Mouse (Mus musculus) embryo, embryonic 10.5 days (tissue): ENCODE results near the gene Gse1.

ENCODE experiments used
- DNase-seq: peaks from one replicate; pipeline ENCODE4 v3.0.0-alpha.2; 2015; ENCODE audit warnings: low spot score

The Gse1 gene

GRCm38 (mm10) chr8:120575801-120576200 lies 347.5 kb downstream of the Gse1 start:
- DNase-seq = peak; percentile 69

- DNase-seq = no peak
Observed at GRCm38 (mm10) chr8:120577821-120578220, 349.6 kb downstream of the Gse1 start.

DNA sequence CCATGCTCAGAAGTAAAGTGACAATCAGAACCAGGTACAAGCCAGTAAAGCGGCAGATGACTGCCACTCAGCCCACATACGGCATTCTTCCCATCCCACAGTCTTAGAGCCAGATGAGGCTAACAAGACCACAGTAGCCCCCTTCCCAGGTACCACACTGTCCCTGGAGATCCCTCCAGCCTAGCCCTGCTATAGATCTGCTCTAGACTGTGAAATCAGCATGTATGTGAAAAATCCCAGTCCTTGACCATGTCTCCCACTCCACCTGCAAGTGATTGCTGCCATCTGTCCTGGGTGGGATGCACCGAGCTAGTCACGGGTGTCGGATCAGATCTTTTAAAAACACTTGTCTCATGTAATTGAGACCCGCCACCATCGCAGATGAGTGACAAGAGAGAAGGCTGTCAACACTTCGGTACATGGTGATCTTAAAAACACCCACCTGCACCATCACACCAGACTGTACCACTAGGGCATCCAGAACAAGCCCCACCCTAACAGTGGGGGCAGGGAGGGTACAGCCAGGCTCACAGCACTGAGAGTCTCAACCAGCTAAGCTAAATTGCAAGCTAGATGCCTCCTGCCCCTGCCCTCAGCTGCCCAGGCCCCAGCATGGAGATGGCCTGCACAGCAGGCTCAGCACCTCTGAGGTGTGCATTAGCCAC lies 352.2 kb downstream of the Gse1 start:
- DNase-seq = no peak

- DNase-seq = no peak
Observed at GRCm38 (mm10) chr8:120581329-120581728, 353.1 kb downstream of the Gse1 start.

DNA sequence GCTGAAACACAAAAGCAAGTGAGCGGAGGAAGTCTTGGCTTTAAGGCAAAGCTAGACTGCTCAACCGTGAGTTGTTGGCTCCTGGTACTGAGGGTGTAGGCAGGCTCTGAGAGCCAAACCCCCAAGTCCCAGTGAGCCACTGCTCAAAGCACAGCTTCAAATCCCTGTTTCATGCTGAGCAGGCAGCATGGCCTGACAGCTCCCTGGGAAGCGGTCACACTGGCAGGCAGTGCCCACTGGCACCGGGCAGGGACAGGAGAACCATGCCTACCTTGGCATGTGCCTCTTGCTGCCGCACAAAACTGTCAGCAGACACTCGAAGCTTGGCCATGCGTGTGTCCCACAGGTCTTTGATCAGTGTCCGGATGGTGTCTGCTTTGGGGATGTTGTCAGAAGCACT lies 353.6 kb downstream of the Gse1 start:
- no peak for DNase-seq

DNA sequence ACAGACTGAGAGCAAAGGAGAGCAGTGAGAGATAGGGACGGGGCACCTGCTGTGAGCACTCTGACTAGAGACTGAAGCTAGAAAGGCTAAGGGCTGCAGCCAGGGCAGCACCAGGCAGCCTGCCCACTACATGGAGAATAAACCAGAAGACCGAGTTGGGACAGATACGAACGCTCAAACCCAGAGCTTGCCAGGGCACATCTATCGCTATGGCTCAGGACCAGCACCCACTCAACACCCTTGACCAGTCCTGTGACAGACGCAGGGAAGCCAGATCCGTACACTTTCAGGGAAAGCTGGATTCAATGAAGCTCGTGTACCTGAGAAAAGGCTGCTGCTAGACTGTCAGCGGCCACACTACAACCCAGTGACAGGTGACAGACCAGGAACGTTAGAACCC lies 357.3 kb downstream of the Gse1 start:
- DNase-seq = no peak

GRCm38 (mm10) chr8:120588908-120589771 lies 360.9 kb downstream of the Gse1 start, which contains the start of gene Gins2:
Gene Gins2 (minus strand): TSS chr8:120589304.
- peak; percentile 100 for DNase-seq

GRCm38 (mm10) chr8:120589921-120590320 lies 361.7 kb downstream of the Gse1 start:
- no peak for DNase-seq

- no peak for DNase-seq
Observed at GRCm38 (mm10) chr8:120591587-120592292, 363.5 kb downstream of the Gse1 start.

DNA sequence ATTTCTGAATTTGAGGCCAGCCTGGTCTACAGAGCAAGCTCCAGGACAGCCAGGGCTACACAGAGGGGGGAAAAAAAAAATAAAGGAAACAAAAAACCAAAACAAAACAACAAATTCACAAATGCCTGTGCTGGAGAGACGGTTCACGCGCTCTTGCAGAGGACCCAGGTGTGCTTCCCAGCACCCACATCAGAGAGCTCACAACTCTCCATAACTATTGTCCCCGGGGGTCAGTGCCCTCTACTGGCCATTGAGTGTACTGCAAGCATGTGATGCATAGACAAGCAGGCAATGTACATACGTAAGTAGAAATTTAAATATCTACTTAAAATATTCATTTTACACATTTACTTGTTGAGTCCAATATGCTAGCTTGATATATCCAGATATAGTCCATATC lies 366.3 kb downstream of the Gse1 start:
- DNase-seq = peak; percentile 21

DNA sequence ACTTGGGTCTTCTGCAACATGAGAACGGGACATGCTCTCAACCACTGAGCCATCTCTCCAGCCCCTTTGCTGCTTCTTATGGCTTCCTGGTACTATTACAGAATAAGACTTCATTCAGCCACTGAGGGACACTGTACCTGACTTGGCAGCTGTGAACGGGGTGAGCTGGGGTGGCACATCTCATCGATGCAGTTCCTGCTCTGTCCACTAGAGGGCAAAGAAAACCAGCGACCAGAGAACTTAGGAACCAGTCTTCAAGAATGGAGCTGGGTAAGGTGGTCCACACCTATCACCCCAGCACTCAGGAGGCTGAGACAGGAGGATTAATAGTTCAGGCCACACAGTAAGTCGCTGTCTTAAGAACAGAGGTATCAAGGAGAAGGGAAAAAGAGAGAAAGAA lies 367.7 kb downstream of the Gse1 start:
- peak; percentile 85 for DNase-seq

DNA sequence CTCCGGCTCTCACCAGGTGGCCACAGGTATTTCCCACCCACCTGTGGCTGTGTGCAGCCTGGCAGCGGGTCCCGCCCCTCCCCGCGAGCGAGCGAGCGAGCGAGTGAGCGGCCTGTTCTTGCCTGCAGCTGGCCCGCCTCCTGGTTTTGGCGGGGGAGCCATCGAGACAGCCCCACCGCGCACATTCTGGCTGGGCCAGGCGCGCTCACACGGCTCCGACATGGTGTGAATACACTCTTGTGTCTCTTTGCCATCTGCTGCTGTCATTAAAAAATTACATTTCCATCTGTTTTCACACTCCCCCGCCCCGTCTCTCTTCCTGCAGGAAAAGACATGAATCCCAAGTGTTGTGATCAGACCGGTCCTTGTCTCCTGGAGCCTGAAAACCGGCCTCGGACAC lies 370.3 kb downstream of the Gse1 start:
- DNase-seq = peak; percentile 47

- DNase-seq = peak; percentile 73
Observed at GRCm38 (mm10) chr8:120599504-120599903, 371.2 kb downstream of the Gse1 start.

DNA sequence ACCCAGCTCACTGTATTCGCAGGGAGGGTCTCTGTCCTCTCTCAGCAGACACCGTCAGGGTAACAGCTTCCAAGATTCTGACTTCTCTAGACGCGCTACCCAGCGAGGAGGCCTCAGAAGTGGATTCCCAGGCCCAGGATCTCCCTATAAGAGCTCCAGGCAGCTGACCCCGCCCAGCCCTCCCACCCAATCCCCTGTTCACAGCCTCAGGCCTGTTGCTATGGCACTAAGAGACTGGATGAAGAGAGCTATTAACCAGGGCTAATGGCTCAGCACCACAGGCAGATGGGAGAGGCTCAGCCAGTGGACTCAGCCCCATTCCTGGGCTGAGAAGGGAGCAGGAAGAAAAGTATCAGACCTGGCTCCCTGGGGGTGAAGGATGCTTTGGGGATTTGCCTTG lies 374.4 kb downstream of the Gse1 start:
- DNase-seq = peak; percentile 66

GRCm38 (mm10) chr8:120607460-120607859 lies 379.2 kb downstream of the Gse1 start:
- DNase-seq = no peak

- DNase-seq = peak; percentile 88
Observed at GRCm38 (mm10) chr8:120607885-120608284, 379.6 kb downstream of the Gse1 start.

- no peak for DNase-seq
Observed at GRCm38 (mm10) chr8:120610824-120611223, 382.6 kb downstream of the Gse1 start.

- DNase-seq = no peak
Observed at GRCm38 (mm10) chr8:120614491-120614890, 386.2 kb downstream of the Gse1 start.

DNA sequence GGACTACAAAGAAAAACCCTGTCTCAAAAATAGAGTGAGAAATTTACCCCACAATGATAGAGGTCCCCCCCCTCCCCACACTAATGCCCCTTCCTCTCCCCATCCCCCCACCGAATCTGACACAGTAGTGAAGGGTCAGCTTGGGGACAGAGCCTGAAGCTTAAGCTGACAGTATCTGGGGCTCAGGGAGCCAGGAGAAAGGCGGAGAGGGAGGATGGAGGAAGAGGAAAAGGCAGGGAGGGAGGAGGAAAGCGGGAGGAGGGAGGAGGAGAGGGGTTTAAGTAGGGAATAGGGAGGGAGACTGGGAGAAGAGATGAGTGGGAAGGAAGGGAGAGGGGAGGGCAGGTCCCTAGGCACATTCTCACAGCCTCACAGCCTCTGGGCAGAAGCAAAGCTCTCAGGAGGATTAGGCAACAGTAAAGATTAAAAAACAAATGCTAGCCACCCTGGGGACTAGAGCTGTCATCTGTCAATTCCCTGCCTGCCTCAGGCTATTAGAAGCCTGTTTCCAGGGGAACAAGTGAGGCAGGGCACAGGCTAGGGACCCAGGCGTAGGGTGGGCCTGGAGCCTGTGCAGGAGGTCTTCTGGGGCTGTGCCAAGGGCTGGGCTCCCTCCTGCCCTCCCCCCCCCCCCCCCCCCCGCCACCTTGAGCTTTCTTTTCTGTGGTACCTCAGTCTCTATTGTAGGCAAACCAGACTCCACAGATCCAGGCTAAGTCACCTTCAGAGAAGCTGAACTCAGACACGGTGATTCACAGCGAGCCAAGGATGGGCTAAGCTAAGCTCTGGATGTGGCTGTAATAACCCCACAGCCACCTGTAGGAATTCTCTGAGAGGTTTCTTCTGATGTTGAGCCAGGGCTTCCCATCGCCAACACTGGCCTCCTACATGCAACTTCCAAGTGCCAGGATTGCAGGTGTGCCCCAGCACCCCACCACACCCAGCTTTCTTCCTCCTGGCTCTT lies 388.7 kb downstream of the Gse1 start:
- DNase-seq = peak; percentile 64

GRCm38 (mm10) chr8:120618110-120618509 lies 389.9 kb downstream of the Gse1 start:
- DNase-seq = peak; percentile 95
